Mouse (Mus musculus) olfactory bulb, adult 2 months (tissue): ENCODE results near the gene Lingo2.

Experiments
- CTCF ChIP-seq: fragments of 200-500 bp; IDR thresholded peaks from 2 replicates; pipeline ENCODE4 v1.5.1; 2012; ENCODE audit warnings: low read depth, mild to moderate bottlenecking, low read length, moderate library complexity; ENCODE audit not compliant: insufficient read depth
- POLR2A ChIP-seq: fragments of 200-500 bp; IDR thresholded peaks from 2 replicates; pipeline ENCODE4 v1.6.1; 2012; ENCODE audit warnings: mild to moderate bottlenecking, low read depth, low read length, moderate library complexity; ENCODE audit not compliant: insufficient read depth

GRCm38 (mm10) chr4:36635666-36636065 is 315.9 kb downstream of the Lingo2 start:
- TF ChIP-seq CTCF (no peak), POLR2A (no peak)
